Mouse (Mus musculus) cerebellum, postnatal 4 days (tissue): ENCODE results near the gene Atxn3.
"Not testable (repeated sequence)": the region's sequence is repeated elsewhere in the genome, so short reads cannot be mapped to it uniquely, and the experiment has no call there.

Experiments
- DNase-seq, 2 experiments: peaks; one replicate each; pipeline ENCODE4 v3.0.0; 2022; ENCODE audit warnings: low spot score in 2 of 2, mixed read lengths in 1 of 2

Gene Atxn3

DNA sequence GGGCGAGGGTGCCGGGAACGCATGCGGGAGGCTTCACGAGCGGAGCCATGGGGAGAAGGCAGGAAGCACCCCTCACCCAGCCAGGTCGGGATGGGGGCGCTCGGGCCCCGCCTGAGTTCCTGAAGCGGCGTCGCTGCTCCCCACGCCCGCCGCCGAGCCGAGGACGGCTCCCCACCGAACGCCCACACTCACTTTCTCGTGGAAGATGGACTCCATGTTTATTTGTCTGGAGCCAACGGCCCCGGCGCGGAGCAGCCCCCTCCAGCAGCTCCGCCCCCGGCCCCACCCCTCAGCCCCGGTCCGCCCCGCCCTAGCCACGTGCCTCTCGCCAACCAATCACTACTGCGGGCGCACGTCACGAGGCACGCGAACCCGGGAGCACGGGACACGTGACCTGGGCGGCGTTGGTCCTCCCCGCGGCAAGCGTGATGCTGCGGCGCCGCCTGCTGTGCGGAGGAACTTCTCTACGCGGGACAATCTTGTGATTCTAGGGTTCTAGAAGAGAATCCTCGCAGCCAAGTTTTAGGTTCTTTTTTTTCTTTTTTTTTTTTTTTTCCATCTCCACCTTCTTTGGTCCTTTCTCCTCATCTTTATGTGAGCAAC lies at the start of gene Atxn3:
TSS of gene Atxn3 (minus strand) at position 305 of the 603 bp plus-strand sequence.
- peak; percentile 96 to 98 for DNase-seq

DNA sequence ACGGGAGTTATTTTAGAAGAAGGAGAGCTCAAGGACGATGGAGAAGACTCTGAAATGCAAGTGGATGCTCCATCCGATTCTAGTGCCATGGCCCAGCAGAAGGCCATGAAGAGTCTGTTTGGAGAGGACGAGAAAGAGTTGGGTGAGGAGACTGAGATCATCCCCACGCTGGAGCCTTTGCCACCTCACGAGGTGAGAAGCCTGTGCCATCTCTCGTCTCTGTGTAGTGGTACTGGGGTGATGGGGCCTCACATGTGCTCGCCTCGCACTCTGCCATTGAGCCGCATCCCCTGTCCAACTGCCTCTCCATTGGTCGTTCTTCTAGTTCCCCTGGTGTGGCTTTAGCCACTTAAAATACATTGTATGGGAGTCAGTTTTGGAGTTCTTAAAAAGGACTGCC lies 42.7 kb upstream of the Atxn3 start:
- no peak for DNase-seq

DNA sequence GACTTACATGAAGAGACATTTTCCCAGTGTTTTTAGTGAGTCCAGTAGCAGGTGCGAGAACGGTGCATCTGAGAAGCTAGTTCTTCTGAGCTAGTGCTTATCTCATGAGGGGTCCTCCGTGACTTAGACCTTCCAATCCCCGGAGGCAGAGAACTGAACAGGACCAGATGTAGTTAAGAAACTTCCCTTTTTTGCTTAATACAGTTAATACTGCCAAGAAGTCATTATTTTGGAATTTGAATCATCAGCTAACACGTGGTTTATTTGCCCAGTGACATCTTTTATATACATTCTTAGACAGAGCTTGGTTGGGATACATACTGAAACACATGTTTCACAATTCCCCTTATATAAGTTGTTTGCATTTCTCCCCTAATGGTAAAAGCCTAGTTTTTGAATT lies 40.9 kb upstream of the Atxn3 start:
- no peak for DNase-seq

DNA sequence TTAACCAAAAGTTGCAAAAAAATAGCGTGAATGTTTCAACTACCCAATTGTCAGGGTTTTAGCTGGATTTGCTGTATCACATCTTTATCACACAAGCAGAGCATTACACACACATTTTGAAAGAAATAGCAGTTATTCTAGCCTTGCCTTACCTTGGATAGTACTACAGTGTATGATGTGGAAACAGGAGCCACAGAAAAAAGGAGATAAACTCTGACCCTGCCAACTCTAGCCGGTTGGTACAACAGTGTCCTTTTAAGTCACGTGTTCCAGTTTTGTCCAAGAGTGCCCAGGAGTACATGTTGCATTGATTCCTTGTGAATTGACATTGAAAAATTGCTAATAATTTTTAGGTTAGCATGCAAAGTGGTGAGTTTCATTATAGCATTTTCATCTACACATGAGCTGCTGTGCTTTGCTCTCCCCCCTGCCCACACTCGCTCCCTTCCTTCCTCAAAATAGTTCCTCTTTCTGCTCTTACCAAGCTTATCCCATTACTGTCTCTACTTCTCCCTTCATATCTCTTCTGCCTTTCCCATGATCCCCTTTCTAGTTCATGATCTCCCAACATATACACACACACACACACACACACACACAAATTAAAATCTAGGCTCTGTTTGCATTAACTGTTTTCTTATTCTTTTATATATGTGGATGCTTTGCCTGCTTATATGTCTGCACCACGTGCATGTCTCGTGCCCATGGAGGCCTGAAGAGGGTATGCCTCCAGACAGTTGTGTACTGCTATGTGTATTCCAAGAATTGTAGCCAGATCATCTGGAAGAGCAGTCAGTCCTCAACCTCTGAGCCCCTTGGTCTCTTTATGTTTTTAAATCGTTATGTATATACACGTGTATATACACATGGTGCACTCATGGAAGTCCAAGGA lies 36.8 kb upstream of the Atxn3 start:
- DNase-seq = no peak

DNA sequence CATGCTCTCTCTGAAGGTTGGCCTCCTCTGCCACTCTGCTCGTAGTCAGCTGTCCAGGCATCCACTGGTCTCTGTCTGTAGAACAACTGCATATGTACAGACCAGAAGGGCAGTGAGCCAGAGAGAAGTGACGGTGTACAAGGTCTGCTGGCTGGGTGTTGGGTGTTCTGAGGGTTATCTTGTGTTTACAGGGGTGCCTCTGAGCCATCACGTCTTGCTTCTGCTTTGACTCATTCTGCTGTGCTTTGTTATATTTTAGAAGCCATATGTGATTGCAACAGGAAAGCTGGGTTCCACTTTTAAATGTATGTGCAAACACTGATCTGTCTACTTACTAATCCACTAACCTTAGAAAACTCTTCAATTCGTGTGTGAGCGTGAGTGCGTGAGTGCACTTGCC lies 29.6 kb upstream of the Atxn3 start:
- DNase-seq = no peak

DNA sequence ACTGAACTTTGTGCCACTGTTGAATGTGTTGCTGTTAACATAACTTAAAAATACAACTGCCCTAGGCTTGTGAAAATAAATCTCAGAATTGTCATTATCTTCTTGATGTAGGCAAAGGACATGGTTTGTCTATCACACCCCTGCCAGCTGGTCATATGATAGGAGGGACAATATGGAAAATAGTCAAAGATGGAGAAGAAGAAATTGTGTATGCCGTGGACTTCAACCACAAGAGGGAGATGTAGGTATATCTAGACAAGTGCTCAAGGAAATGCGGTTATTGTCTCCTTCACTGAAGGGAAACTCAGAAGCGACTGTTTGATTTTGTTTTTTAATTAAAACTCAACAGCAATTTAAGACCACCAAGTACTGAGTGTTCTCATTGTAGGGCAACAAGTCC lies 27.1 kb upstream of the Atxn3 start:
- DNase-seq = no peak

DNA sequence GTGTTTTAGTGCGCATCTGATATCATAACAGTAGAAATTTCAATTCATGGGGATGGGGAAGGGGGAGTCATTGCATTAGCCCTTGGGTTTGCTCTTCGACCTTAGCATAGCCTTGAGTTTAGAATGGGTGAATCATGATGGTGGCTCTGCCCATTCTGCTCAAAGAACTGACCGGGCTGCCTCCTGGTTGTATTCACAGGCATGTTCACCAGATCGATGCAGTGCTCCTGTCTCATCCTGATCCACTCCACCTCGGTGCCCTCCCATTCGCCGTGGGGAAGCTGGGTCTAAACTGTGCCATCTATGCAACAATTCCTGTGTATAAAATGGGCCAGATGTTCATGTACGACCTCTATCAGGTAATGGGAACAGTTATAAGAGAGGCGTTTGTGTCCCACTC lies 24.9 kb upstream of the Atxn3 start:
- no peak for DNase-seq

DNA sequence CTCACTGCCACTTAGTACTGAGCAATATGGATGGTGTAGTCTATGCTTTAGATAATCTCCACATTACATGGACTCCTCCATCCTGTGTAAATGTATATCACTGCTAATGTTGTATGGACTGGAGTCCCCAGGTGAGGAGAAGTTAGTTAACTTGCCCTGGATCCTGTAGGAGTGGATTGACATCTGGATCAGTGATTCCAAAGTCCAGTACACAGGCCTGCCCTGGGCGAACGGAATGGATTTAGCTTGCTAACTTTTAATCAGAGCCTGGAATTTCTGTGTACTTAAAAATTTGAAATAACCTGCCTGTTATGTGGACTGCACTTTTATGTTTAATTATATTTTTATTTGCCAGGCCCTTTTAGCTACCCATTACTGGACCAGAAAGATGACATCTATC lies 23.5 kb upstream of the Atxn3 start:
- DNase-seq = no peak

DNA sequence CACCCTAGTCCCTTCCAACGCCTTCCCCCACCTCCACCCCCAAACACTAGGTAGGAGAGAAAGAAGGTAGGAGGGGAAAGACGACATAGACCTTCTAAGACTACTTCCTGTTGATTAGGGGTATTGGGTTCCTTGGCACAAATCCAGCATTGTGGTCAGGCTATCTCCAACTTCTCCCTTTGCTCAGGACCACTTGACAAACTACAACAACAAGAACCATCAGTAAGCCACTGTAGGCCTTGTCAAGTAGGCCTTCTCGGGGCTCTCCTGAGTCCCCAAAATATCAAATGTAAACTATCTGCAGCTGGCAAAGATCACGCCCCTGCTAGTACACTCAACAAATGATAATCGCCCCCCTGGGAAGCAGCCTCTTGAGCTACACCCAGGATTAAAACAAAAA lies 22.2 kb upstream of the Atxn3 start:
- no peak for DNase-seq

DNA sequence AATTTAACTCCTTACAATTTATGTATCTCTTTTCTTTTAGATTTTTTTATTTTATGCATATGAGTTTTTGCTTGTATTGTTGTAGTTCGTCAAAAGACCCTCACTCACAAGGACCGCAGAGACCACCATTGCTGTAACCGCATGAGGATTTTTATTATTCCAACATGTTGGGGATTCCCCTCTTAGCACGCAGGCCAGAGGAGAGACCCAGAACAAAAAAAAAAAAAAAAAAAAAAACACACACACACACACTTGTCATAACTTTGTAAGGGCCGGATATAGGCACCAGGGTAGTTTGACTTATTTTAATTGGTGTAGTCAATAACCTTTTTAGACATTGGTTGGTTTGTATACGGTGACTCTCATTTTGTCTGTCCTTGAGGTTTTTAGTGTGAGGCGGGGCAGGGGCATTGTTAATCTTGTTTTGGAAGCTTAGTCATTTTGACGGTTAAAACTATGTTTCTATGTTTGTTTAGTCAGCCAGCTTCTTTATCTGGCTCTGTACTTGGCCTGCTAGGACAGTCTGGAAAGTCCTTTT lies 21.2 kb upstream of the Atxn3 start:
- no peak for DNase-seq

DNA sequence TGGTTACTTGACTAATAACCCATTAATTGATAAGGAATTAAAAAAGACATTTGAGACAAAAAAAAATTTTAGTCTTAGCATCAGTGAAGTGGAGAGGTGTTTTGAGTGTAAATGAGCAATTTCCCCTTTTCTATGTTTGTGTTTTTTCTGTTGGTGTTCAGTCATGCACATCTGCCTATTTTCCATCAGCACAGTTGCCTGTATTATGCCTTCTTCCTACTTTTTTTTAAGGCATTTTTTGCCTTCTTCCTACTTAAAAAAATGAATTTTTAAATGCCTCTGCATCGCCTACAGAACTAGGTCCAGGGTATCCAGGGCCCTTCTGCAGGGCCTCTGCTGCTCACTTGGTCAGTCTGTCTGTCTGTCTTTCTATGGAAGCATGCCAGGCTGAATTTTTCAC lies 20.5 kb upstream of the Atxn3 start:
- no peak for DNase-seq

DNA sequence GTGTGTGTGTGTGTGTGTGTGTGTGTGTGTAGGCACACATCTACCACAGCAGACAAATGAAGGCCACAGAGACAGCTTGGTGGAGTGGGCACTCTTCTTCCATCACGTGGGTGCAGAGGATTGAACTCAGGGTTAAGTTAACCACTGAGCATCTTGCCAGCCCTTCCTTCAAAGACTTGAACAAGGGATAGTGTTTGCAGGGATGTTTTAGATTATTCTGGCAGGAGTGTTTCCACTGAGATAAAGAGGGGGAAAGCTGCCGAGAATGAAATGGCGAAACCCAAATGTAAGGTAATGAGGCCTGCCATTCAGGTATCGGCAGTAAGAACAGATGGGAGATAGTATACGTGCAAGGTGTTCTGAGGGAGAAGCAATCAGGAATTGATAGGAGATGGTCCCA lies 20.1 kb upstream of the Atxn3 start:
- DNase-seq = no peak

DNA sequence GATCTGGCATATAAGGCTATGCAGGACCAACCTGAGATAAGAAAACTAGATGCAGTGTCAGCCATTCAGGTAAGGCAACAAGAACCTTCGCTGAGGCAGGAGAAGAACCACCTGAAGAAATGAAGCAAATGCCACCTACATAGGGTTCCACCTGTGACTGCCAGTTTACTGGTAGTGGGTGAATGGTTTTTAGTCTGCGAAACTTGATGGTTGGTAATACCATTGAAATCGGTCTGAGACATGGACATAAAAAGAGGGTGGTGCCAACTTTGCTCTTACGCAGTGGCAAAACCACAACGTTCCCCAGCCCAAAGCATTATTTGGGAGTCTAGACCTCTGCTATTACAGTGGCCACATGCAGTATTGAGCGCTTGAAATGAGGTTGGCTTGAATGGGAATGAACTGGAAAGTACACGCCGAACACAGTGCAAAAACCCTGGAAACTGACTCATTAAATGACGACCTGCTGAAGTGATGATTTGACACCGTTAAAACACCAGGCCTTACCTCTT lies 19.4 kb upstream of the Atxn3 start:
- DNase-seq = no peak

DNA sequence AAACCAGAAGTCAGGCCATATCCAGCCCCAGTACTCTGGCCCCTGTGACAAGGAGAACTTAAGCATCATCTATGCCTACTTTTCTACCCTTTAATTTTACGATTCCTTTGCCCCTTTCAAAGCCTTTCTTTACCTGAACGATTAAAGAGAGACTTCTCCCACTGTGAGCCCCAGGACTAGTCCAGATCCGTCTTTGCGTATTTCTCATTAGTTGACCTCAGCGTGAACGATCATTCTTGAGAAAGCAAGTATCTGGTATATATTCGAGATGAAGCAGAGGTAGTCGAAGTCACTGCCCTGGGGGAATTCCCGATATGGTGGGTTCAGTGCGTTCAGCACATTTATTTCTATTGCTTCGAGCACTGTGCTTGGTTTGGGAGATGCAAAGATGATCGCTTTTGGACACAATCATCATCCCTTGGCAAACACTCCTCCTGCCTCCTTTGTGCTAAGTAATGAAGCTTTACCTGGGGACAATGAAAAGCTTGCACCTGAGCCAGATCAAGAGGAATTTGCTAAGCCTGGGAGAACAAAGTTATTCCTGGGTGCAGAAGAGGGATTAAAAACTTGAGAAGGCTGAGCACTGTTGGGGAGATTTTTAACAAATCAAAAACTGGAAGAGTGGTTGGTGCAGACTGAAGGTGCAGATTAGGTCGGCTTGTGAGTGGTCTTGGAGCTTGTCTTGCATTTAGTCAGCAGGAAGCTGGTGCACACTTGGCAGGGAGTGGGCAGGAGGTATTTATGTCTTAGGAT lies 18.8 kb upstream of the Atxn3 start:
- DNase-seq = no peak

DNA sequence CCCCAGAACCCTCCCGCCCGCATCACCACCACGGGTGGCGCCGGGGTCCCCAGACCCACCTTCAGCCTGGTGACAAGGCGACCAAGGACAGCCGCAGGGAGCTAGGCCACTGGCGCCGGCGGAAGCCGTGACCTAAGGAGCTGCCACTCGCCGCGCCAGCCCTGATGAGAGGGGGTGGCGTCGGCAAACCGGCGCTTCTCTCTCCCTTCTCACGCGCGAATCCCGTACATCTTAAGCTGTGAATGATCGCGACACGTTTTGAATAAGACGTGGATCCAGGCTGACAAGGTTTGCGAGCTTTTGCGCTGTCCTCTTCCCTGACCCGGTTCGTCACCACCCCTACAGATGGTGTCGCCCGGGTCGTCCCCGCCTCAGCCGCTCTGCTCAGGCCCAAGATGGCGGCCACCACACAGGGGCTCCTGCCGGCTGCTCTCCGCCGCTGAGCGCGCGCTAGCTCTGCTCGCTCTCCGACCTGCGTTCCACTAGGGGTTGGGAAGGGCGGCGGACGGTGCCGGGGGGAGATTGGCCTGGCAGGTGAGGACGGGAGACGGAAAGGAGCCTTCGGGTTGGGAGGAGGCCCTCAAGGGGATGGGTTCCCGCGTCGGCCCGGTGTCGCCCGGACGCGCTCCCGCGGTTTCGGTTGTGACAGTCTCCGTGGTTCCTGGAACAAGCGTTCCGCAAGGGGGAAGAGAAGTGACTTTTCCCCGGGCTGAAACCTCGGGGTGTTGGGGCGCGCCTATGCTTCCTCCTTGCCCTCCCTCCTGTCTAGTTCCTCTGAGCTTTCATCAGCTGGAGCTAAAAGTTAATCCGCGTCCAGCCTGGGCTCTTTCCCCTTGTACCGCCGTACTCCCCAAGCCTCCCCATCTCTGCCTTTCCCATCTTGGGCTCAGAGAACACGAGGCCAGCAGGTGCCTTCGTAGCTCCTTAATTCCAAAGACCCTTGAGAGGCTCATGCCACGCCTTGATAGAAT lies 17.8 kb upstream of the Atxn3 start, which contains the start of gene Cpsf2:
TSS of gene Cpsf2 (plus strand) at position 388 of the 971 bp plus-strand sequence.
- peak; percentile 53 to 77 for DNase-seq

DNA sequence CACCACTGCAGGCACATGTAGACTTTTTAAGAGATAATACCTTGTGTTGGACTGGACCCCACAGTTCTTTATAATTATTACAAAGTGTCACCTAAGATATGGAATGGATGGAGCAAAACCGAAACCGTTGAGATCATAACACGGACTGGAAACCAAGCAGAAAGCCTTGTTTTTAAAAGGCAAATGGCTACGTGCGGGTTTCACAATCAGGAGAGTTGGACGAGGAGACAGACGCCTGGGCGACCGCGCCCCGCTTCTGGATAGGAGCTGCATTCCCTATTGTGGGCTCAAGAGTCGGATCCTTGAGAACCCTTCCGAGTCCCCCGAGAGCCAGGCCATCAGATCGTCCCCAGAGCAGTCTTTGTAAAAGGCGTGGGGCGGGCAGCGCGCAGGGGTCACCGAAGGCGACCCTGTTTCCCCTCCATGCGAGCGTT lies 17.1 kb upstream of the Atxn3 start:
- DNase-seq = peak in 1 of 2 experiments; percentile 28

DNA sequence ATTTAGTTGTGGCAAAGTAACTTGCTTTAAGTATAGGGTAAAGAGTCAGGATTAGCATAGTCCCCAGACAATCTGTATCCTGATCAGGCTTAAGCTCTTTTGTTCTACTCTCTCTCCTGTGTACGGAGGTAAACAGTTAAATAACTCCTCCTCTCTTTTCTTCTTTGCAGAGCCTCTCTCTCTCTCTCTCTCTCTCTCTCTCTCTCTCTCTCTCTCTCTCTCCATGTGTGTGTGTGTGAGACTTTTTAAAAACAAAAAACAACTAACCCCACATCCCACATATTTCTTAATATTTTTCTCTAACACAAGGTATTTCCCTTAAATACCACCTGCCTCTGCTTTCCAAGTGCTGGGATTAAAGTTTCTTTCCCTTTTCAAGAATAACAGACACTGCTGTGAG lies 16.5 kb upstream of the Atxn3 start:
- no peak for DNase-seq

DNA sequence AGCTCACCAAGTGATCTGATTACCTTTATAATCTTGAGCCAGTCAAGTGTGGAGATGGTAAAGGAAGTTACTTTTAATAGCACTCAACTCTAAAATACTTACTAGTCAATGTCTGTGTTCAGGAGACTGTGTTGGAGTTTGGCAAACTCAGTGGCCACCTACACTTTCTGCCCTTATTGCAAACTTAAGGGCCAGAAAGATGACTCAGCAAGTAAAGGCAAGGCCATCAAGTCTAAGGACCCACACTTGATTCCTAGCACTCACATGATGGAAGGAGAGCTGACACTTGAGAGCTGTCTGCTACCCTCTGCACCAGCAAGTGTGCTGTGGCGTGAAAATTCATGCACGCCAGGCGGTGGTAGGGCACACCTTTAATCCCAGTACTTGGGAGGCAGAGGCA lies 14.2 kb upstream of the Atxn3 start:
- DNase-seq = no peak

DNA sequence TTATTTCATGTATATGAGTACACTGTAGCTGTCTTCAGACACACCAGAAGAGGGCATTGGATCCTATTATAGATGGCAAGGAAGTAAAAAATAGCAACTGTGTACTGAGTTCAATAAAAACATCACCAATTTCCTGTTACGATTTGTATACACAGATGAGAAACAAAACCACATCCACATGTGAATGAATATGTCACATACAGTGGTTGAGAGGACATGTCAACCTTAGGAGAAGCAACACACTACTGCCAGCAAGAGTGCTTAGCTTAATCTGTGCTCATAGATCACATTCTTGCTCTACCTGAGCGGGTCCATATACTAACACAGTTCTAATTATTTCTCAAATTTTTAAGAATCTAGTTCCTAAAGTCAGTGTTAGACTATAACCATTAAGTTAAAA lies 13.3 kb upstream of the Atxn3 start:
- no peak for DNase-seq

DNA sequence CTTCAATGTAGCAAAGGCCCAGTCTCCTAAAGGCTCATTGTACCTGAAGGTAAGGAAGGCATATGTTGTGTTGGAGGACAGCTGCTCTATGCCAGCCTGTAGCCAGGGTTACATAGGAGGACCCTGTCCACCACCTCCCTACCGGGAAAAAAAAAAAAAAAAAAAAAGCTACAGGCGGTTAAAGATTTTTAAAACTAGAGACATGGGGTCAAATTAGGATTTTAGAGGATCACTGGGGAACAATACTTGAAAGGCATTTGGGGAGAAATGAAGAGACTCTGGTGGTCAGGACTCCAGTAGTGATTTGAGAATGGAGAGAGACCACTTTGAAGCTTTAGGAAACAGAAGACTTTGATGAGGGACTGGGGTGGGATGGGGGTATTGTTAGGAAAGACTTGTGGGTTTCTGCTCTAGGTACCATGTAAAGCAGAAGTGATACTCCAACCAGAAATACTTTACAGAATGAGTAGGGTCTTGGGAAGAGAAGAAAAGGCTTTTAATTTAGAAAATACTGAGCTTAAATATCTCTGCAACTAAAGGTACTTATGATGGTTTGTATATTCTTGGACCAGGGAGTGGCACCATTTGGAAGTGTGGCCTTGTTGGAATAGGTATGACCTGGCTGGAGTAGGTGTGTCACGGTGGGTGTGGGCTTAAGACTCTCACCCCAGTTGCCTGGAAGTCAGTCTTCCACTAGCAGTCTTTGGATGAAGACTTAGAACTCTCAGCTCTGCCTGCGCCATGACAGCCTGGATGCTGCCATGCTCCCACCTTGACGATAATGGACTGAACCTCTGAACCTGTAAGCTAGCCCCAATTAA lies 1.1 kb upstream of the Atxn3 start:
- not testable (repeated sequence) for DNase-seq
